ENCODE assay signal across 21 mouse cellular contexts in the genomic region with DNA sequence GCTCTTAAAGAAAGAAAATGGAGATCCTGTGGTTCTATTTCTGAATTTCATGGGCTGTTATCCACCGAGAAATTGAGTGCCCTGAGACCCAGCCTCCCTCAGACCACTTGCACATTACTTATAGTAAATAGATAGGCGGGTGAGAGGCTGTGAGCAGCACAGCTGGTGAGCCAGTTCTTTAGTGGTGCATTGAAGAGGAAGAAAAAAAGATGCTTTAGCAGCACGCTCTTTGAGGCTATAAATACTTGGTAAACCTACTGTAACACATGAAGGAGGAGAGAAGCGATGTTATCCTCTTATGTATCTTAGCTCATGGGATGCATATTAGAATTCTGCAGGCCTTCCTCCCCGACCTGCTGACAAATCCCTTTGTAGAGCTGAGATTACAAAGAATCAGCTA. TPM values are rescaled to one million over a fixed set of nuclear protein-coding genes. Genes with fewer than 3 reads are reported as not detected.
DNase-seq lines count a peak whose midpoint lies in the region; ATAC-seq and TF ChIP-seq lines count a peak whose summit lies in the region.
"Had no signal": no experiment of that assay in that cellular context is flagged by ENCODE, and none has a peak within 500 bp of the region (broad histone marks: within the 10 kb centered on the region; RNA-seq: fewer than 3 reads in every experiment).

No protein-coding gene starts in this region.

- no peak for TF ChIP-seq CTCF in left cerebral cortex, adult 2 months (IDR thresholded peaks at IDR 0.05)
- no peak for TF ChIP-seq CTCF in brain, embryonic 14.5 days (IDR thresholded peaks at IDR 0.05; ENCODE audit: borderline replicate concordance, extremely low read depth, insufficient read depth, insufficient read length)
- no peak for TF ChIP-seq CTCF in olfactory bulb, adult 2 months (IDR thresholded peaks at IDR 0.05; ENCODE audit: insufficient read depth, low read depth, low read length)

- no peak overlapping the region for H3K4me3 ChIP-seq in left cerebral cortex, adult 2 months
- H3K4me3 ChIP-seq in olfactory bulb, adult 2 months (ENCODE audit: insufficient read depth, low read depth, low read length), result no peak overlapping the region
- H3K4me3 ChIP-seq: embryonic facial prominence, embryonic 13.5 days; heart, embryonic 10.5 days; hindbrain, embryonic 12.5 days had no signal

- no peak for DNase-seq in frontal cortex, postnatal 25 days (ENCODE audit: low spot score in 2 of 2)
- no peak for DNase-seq in left cerebral cortex, adult 2 months (ENCODE audit: extremely low spot score in 1 of 2, low spot score in 2 of 2)
- no peak for DNase-seq in left cerebral cortex, postnatal 4 days
- DNase-seq in brain, embryonic 14.5 days (ENCODE audit: low read depth), result peak; percentile 40
- no peak for DNase-seq in spleen, adult 12 weeks (ENCODE audit: low spot score)
- DNase-seq: adrenal gland, adult 2 months; adrenal gland, postnatal 25 days; cerebellum, adult 11 months; cerebellum, adult 8-10 months; cerebellum, postnatal 14 days; gastrocnemius, postnatal 10 days; heart, adult 18-20 months; heart, postnatal 10 days; heart, postnatal 4 days; kidney, adult 11 months had no signal

- H3K4me1 ChIP-seq in olfactory bulb, adult 2 months (ENCODE audit: control insufficient read depth, insufficient read depth, low read length), result no peaks in the 10 kb centered on the region
- H3K4me1 ChIP-seq: embryonic facial prominence, embryonic 13.5 days; heart, embryonic 10.5 days; hindbrain, embryonic 12.5 days had no signal

- ATAC-seq in frontal cortex, adult (ENCODE audit: low TSS enrichment), result peak; percentile 87
- ATAC-seq: hindbrain, postnatal 0 days had no signal

- 29% methylated on average over 5 of the region's 5 CpGs for WGBS in olfactory bulb, adult 2 months

- peak overlapping the region; percentile 50 for H3K27ac ChIP-seq in left cerebral cortex, adult 2 months
- H3K27ac ChIP-seq in olfactory bulb, adult 2 months (ENCODE audit: insufficient read depth, low read depth, low read length), result 0 out of 2 replicates have a peak overlapping the region, but pooled peaks have one; percentile 4
- H3K27ac ChIP-seq: embryonic facial prominence, embryonic 13.5 days; heart, embryonic 10.5 days; hindbrain, embryonic 12.5 days; hindbrain, postnatal 0 days had no signal

- intact Hi-C loops in left cerebral cortex, adult 2 months (cut with DNase I), result loop anchor here (1.0 to 5.0 kb wide), 3 partner anchors 19 to 331 kb away; no protein-coding TSS in a partner anchor
- intact Hi-C loops in left cerebral cortex, postnatal 4 days (cut with DNase I), result no loop called here

- no peak for TF ChIP-seq POLR2A in brain, embryonic 14.5 days (IDR thresholded peaks at IDR 0.05; ENCODE audit: borderline replicate concordance, extremely low read depth, insufficient read depth, insufficient read length, poor library complexity, severe bottlenecking)
- TF ChIP-seq POLR2A in olfactory bulb, adult 2 months (IDR thresholded peaks at IDR 0.05; ENCODE audit: insufficient read depth, low read depth, low read length), result no peak

RNA-seq across cellular contexts. Expression of a gene that starts 58.5 kb away (rescaled TPM):
- 10 to 100 TPM; 74.0 to 87.0 TPM for total RNA-seq in left cerebral cortex, adult 2 months (2021)
- total RNA-seq in left cerebral cortex, postnatal 4 days (2021), result 10 to 100 TPM; 67.1 TPM
- 6.8 and 7.6 TPM in 2 replicates for polyA plus RNA-seq in brain, embryonic 14.5 days (2012; rRNA removed)
- polyA plus RNA-seq in olfactory bulb, adult 2 months (2012; ENCODE audit: insufficient read depth, insufficient read length, low replicate concordance, missing spikeins), result not detected in 2 replicates
- total RNA-seq: heart, postnatal 10 days; heart, postnatal 4 days had no signal
- polyA plus RNA-seq: adrenal gland, adult 2 months had no signal
